Mouse (Mus musculus): ENCODE measurements around the gene Cd300lb. TPM values are rescaled to one million over a fixed set of nuclear protein-coding genes. Genes with fewer than 3 reads are reported as not detected.
A peak's percentile ranks its signal among the peaks of the same experiment; 100 is the strongest.

Cd300lb gene
- polyA plus RNA-seq, 1 experiment from 2014 or later, result not detected

- Histone ChIP-seq H3K9me3 (ENCODE audit: control insufficient read depth, low read length) (no peaks in the 10 kb centered on the region), H3K27ac (ENCODE audit: low read depth, low read length) (no peak overlapping the region), H3K36me3 (ENCODE audit: control insufficient read depth, insufficient read depth, low read length) (no peaks in the 10 kb centered on the region), H3K4me3 (ENCODE audit: low read depth, low read length) (no peak overlapping the region), H3K4me1 (ENCODE audit: control insufficient read depth, insufficient read depth, low read length) (peaks cover 6% of the 10 kb centered on the region), H3K9ac (replicated peaks; ENCODE audit: low read depth, low read length) (no peak overlapping the region), H3K4me2 (ENCODE audit: low read depth, low read length) (no peak overlapping the region), H3K27me3 (ENCODE audit: control insufficient read depth, insufficient read depth, low read length) (no peaks in the 10 kb centered on the region)
- no peak for ATAC-seq (ENCODE audit: low read depth)
- WGBS, result 48% methylated on average over 2 of the region's 2 CpGs
These were observed 57.6 kb downstream of the Cd300lb start for GRCm38 (mm10) chr11:114876621-114877020.

- Histone ChIP-seq H3K27me3 (ENCODE audit: control insufficient read depth, insufficient read depth, low read length) (no peaks in the 10 kb centered on the region), H3K9me3 (ENCODE audit: control insufficient read depth, low read length) (no peaks in the 10 kb centered on the region), H3K27ac (ENCODE audit: low read depth, low read length) (no peak overlapping the region), H3K4me3 (ENCODE audit: low read depth, low read length) (no peak overlapping the region), H3K4me1 (ENCODE audit: control insufficient read depth, insufficient read depth, low read length) (peaks cover 6% of the 10 kb centered on the region), H3K36me3 (ENCODE audit: control insufficient read depth, insufficient read depth, low read length) (no peaks in the 10 kb centered on the region), H3K9ac (replicated peaks; ENCODE audit: low read depth, low read length) (no peak overlapping the region), H3K4me2 (ENCODE audit: low read depth, low read length) (no peak overlapping the region)
- WGBS, result 43% methylated on average over 7 of the region's 7 CpGs
- no peak for ATAC-seq (ENCODE audit: low read depth)
These were observed 58.0 kb downstream of the Cd300lb start for GRCm38 (mm10) chr11:114876176-114876575.

- Histone ChIP-seq H3K9me3 (ENCODE audit: control insufficient read depth, low read length) (no peaks in the 10 kb centered on the region), H3K4me2 (ENCODE audit: low read depth, low read length) (no peak overlapping the region), H3K4me3 (ENCODE audit: low read depth, low read length) (no peak overlapping the region), H3K27ac (ENCODE audit: low read depth, low read length) (no peak overlapping the region), H3K27me3 (ENCODE audit: control insufficient read depth, insufficient read depth, low read length) (no peaks in the 10 kb centered on the region), H3K9ac (replicated peaks; ENCODE audit: low read depth, low read length) (no peak overlapping the region), H3K36me3 (ENCODE audit: control insufficient read depth, insufficient read depth, low read length) (no peaks in the 10 kb centered on the region), H3K4me1 (ENCODE audit: control insufficient read depth, insufficient read depth, low read length) (peaks cover 6% of the 10 kb centered on the region)
- WGBS, result 13% methylated on average over 9 of the region's 9 CpGs
- ATAC-seq (ENCODE audit: low read depth), result no peak
These were observed 58.8 kb downstream of the Cd300lb start for GRCm38 (mm10) chr11:114875301-114875801.

- Histone ChIP-seq H3K9ac (replicated peaks; ENCODE audit: low read depth, low read length) (no peak overlapping the region), H3K9me3 (ENCODE audit: control insufficient read depth, low read length) (no peaks in the 10 kb centered on the region), H3K4me3 (ENCODE audit: low read depth, low read length) (no peak overlapping the region), H3K4me1 (ENCODE audit: control insufficient read depth, insufficient read depth, low read length) (peaks cover 6% of the 10 kb centered on the region), H3K36me3 (ENCODE audit: control insufficient read depth, insufficient read depth, low read length) (no peaks in the 10 kb centered on the region), H3K27ac (ENCODE audit: low read depth, low read length) (no peak overlapping the region), H3K4me2 (ENCODE audit: low read depth, low read length) (no peak overlapping the region), H3K27me3 (ENCODE audit: control insufficient read depth, insufficient read depth, low read length) (no peaks in the 10 kb centered on the region)
- WGBS, result 54% methylated on average over 9 of the region's 9 CpGs
- ATAC-seq (ENCODE audit: low read depth), result no peak
These were observed 59.7 kb downstream of the Cd300lb start for GRCm38 (mm10) chr11:114874226-114875145.

- WGBS, result 11% methylated on average over 6 of the region's 6 CpGs
- Histone ChIP-seq H3K4me2 (ENCODE audit: low read depth, low read length) (no peak overlapping the region), H3K4me3 (ENCODE audit: low read depth, low read length) (no peak overlapping the region), H3K27ac (ENCODE audit: low read depth, low read length) (peak overlapping the region; percentile 28; the same call in 1 of the 2 replicates), H3K4me1 (ENCODE audit: control insufficient read depth, insufficient read depth, low read length) (peaks cover 6% of the 10 kb centered on the region), H3K9ac (replicated peaks; ENCODE audit: low read depth, low read length) (no peak overlapping the region), H3K36me3 (ENCODE audit: control insufficient read depth, insufficient read depth, low read length) (no peaks in the 10 kb centered on the region), H3K27me3 (ENCODE audit: control insufficient read depth, insufficient read depth, low read length) (no peaks in the 10 kb centered on the region), H3K9me3 (ENCODE audit: control insufficient read depth, low read length) (no peaks in the 10 kb centered on the region)
- no peak for ATAC-seq (ENCODE audit: low read depth)
These were observed 61.0 kb downstream of the Cd300lb start for GRCm38 (mm10) chr11:114873022-114873817.

Other genes with a start within 250 kb of the Cd300lb start
- 0.71 and 2.0 TPM in 2 replicates for gene Dnaic2, start 207.0 kb downstream of the Cd300lb start, polyA plus RNA-seq (2014; fragmentation: Nextera tagmentation; extraction: Ambion mirVana)
- gene Kif19a, start 169.0 kb downstream of the Cd300lb start, polyA plus RNA-seq (2014; fragmentation: Nextera tagmentation; extraction: Ambion mirVana), result 0.56 and 0.99 TPM in 2 replicates
- 18.8 and 20.4 TPM in 2 replicates for gene Btbd17, start 138.4 kb downstream of the Cd300lb start, polyA plus RNA-seq (2014; fragmentation: Nextera tagmentation; extraction: Ambion mirVana)
- gene Gpr142, start 135.5 kb downstream of the Cd300lb start, polyA plus RNA-seq (2014; fragmentation: Nextera tagmentation; extraction: Ambion mirVana), result not detected in 2 replicates
- gene Gprc5c, start 83.2 kb downstream of the Cd300lb start, polyA plus RNA-seq (2014; fragmentation: Nextera tagmentation; extraction: Ambion mirVana), result 3.7 and 9.0 TPM in 2 replicates
- 0.79 and 1.5 TPM in 2 replicates for gene Cd300a, start 44.3 kb downstream of the Cd300lb start, polyA plus RNA-seq (2014; fragmentation: Nextera tagmentation; extraction: Ambion mirVana)
- gene Cd300c, start 34.8 kb upstream of the Cd300lb start, polyA plus RNA-seq (2014; fragmentation: Nextera tagmentation; extraction: Ambion mirVana), result not detected in 2 replicates
- not detected in 2 replicates for gene Cd300ld, start 55.5 kb upstream of the Cd300lb start, polyA plus RNA-seq (2014; fragmentation: Nextera tagmentation; extraction: Ambion mirVana)
- 1.0 and 1.4 TPM in 2 replicates for gene Cd300c2, start 67.5 kb upstream of the Cd300lb start, polyA plus RNA-seq (2014; fragmentation: Nextera tagmentation; extraction: Ambion mirVana)
- gene Cd300ld2, start 81.8 kb upstream of the Cd300lb start, polyA plus RNA-seq (2014; fragmentation: Nextera tagmentation; extraction: Ambion mirVana), result not detected in 2 replicates
- gene Cd300ld4, start 92.6 kb upstream of the Cd300lb start, polyA plus RNA-seq (2014; fragmentation: Nextera tagmentation; extraction: Ambion mirVana), result not detected in 2 replicates
- gene Cd300ld5, start 103.4 kb upstream of the Cd300lb start, polyA plus RNA-seq (2014; fragmentation: Nextera tagmentation; extraction: Ambion mirVana), result not detected in 2 replicates
- gene Cd300ld3, start 114.0 kb upstream of the Cd300lb start, polyA plus RNA-seq (2014; fragmentation: Nextera tagmentation; extraction: Ambion mirVana), result not detected in 2 replicates
- not detected in 2 replicates for gene Cd300e, start 127.8 kb upstream of the Cd300lb start, polyA plus RNA-seq (2014; fragmentation: Nextera tagmentation; extraction: Ambion mirVana)
- 0.25 and 0.94 TPM in 2 replicates for gene Rab37, start 157.0 kb upstream of the Cd300lb start, polyA plus RNA-seq (2014; fragmentation: Nextera tagmentation; extraction: Ambion mirVana)
- 0.11 TPM in 1 of 2 replicates, not detected in the other for gene Cd300lf, start 199.6 kb upstream of the Cd300lb start, polyA plus RNA-seq (2014; fragmentation: Nextera tagmentation; extraction: Ambion mirVana)
- gene Slc9a3r1, start 229.0 kb upstream of the Cd300lb start, polyA plus RNA-seq (2014; fragmentation: Nextera tagmentation; extraction: Ambion mirVana), result 42.3 and 59.1 TPM in 2 replicates

All from neural tube, embryonic 14.5 days (tissue).